Comparison of ENCODE assay signal across 9 mouse cellular contexts in genomic region chr12:83073879-83074368, GRCm38 (mm10).
DNase-seq lines count a peak whose midpoint lies in the region; ATAC-seq and TF ChIP-seq lines count a peak whose summit lies in the region.
"Had no signal": no experiment of that assay in that cellular context is flagged by ENCODE, and none has a peak within 500 bp of the region (broad histone marks: within the 10 kb centered on the region; RNA-seq: fewer than 3 reads in every experiment).

No protein-coding gene starts in this region.

- no peaks in the 10 kb centered on the region for H3K27me3 ChIP-seq in forebrain, embryonic 11.5 days (ENCODE audit: control insufficient read depth, insufficient read depth, low read length)
- no peaks in the 10 kb centered on the region for H3K27me3 ChIP-seq in forebrain, postnatal 0 days (ENCODE audit: insufficient read depth, low read length)
- H3K27me3 ChIP-seq in megakaryocyte, embryonic 14.5 days (replicated peaks) = peaks cover 3% of the 10 kb centered on the region
- no peaks in the 10 kb centered on the region for H3K27me3 ChIP-seq in hindbrain, embryonic 13.5 days
- no peaks in the 10 kb centered on the region for H3K27me3 ChIP-seq in midbrain, embryonic 15.5 days (replicated peaks)

- H3K36me3 ChIP-seq in forebrain, embryonic 11.5 days (ENCODE audit: control insufficient read depth, insufficient read depth, low read length) = no peaks in the 10 kb centered on the region
- no peaks in the 10 kb centered on the region for H3K36me3 ChIP-seq in forebrain, postnatal 0 days (ENCODE audit: insufficient read depth)
- no peaks in the 10 kb centered on the region for H3K36me3 ChIP-seq in megakaryocyte, embryonic 14.5 days (replicated peaks; ENCODE audit: low read length)
- no peaks in the 10 kb centered on the region for H3K36me3 ChIP-seq in hindbrain, embryonic 13.5 days
- H3K36me3 ChIP-seq in midbrain, embryonic 15.5 days (replicated peaks) = no peaks in the 10 kb centered on the region

- 82% methylated on average over 6 of the region's 6 CpGs for WGBS in forebrain, embryonic 11.5 days
- WGBS in forebrain, postnatal 0 days = 74% methylated on average over 6 of the region's 6 CpGs
- WGBS in hindbrain, embryonic 13.5 days = 74% methylated on average over 6 of the region's 6 CpGs
- 66% methylated on average over 6 of the region's 6 CpGs for WGBS in midbrain, embryonic 15.5 days

- H3K4me2 ChIP-seq in forebrain, embryonic 11.5 days (ENCODE audit: low read depth, low read length, severe bottlenecking) = no peak overlapping the region
- no peak overlapping the region for H3K4me2 ChIP-seq in forebrain, postnatal 0 days (ENCODE audit: low read depth)
- no peak overlapping the region for H3K4me2 ChIP-seq in hindbrain, embryonic 13.5 days
- no peak overlapping the region for H3K4me2 ChIP-seq in midbrain, embryonic 15.5 days

- H3K4me3 ChIP-seq in forebrain, embryonic 11.5 days (ENCODE audit: low read depth, low read length) = no peak overlapping the region
- no peak overlapping the region for H3K4me3 ChIP-seq in forebrain, postnatal 0 days (ENCODE audit: low read depth, low read length)
- H3K4me3 ChIP-seq in megakaryocyte, embryonic 14.5 days (replicated peaks) = peak overlapping the region; percentile 29
- H3K4me3 ChIP-seq in hindbrain, embryonic 13.5 days = no peak overlapping the region
- H3K4me3 ChIP-seq in midbrain, embryonic 15.5 days = no peak overlapping the region
- H3K4me3 ChIP-seq: myocyte had no signal

- TF ChIP-seq CTCF in forebrain, postnatal 0 days (IDR thresholded peaks at IDR 0.05; ENCODE audit: low read depth) = no peak

- no peak for ATAC-seq in forebrain, embryonic 11.5 days (replicated peaks; ENCODE audit: low FRiP score)
- ATAC-seq in forebrain, postnatal 0 days = no peak
- ATAC-seq in megakaryocyte, adult 5-6 weeks (ENCODE audit: poor library complexity, severe bottlenecking) = no peak
- ATAC-seq in hindbrain, embryonic 13.5 days (ENCODE audit: low FRiP score) = no peak
- no peak for ATAC-seq in midbrain, embryonic 15.5 days (replicated peaks)
- ATAC-seq in megakaryocyte progenitor cell, adult 5-6 weeks (replicated peaks; ENCODE audit: poor library complexity) = no peak

- DNase-seq in forebrain, embryonic 11.5 days (ENCODE audit: low spot score) = no peak
- DNase-seq in forebrain, postnatal 0 days = no peak
- DNase-seq in kidney, adult 9 months = no peak

- peaks cover 3% of the 10 kb centered on the region for H3K4me1 ChIP-seq in forebrain, embryonic 11.5 days (replicated peaks; ENCODE audit: control insufficient read depth, insufficient read depth, low read length)
- H3K4me1 ChIP-seq in forebrain, postnatal 0 days (ENCODE audit: insufficient read depth) = no peaks in the 10 kb centered on the region
- H3K4me1 ChIP-seq in megakaryocyte, embryonic 14.5 days = peaks cover 36% of the 10 kb centered on the region
- peaks cover 32% of the 10 kb centered on the region for H3K4me1 ChIP-seq in hindbrain, embryonic 13.5 days (replicated peaks)
- H3K4me1 ChIP-seq in midbrain, embryonic 15.5 days = peaks cover 18% of the 10 kb centered on the region

- no peaks in the 10 kb centered on the region for H3K9me3 ChIP-seq in forebrain, embryonic 11.5 days (ENCODE audit: control insufficient read depth, low read length)
- H3K9me3 ChIP-seq in forebrain, postnatal 0 days (ENCODE audit: low read length) = no peaks in the 10 kb centered on the region
- H3K9me3 ChIP-seq in megakaryocyte, embryonic 14.5 days = no peaks in the 10 kb centered on the region
- no peaks in the 10 kb centered on the region for H3K9me3 ChIP-seq in hindbrain, embryonic 13.5 days
- no peaks in the 10 kb centered on the region for H3K9me3 ChIP-seq in midbrain, embryonic 15.5 days

- H3K9ac ChIP-seq in forebrain, embryonic 11.5 days (ENCODE audit: low read length) = no peak overlapping the region
- H3K9ac ChIP-seq in forebrain, postnatal 0 days = no peak overlapping the region
- H3K9ac ChIP-seq in hindbrain, embryonic 13.5 days = no peak overlapping the region
- H3K9ac ChIP-seq in midbrain, embryonic 15.5 days = no peak overlapping the region

- peak overlapping the region; percentile 46; the same call in 1 of the 2 replicates for H3K27ac ChIP-seq in forebrain, embryonic 11.5 days (ENCODE audit: low read depth, low read length)
- H3K27ac ChIP-seq in forebrain, postnatal 0 days (ENCODE audit: low read depth, low read length) = no peak overlapping the region
- H3K27ac ChIP-seq in hindbrain, embryonic 13.5 days = peak overlapping the region; percentile 73
- H3K27ac ChIP-seq in midbrain, embryonic 15.5 days = peak overlapping the region; percentile 18
